ENCODE assay signal across 16 mouse cellular contexts in genomic region chr11:28669359-28669758, GRCm38 (mm10).
"Had no signal": no experiment of that assay in that cellular context is flagged by ENCODE, and none has a peak within 500 bp of the region (broad histone marks: within the 10 kb centered on the region; RNA-seq: fewer than 3 reads in every experiment).

No protein-coding gene starts in this region.

- H3K4me3 ChIP-seq: megakaryocyte, embryonic 14.5 days; midbrain, embryonic 13.5 days; midbrain, embryonic 15.5 days; neural tube, embryonic 12.5 days; stomach, embryonic 15.5 days had no signal

- H3K36me3 ChIP-seq: midbrain, embryonic 13.5 days; midbrain, embryonic 15.5 days; neural tube, embryonic 12.5 days; stomach, embryonic 15.5 days had no signal

- H3K27me3 ChIP-seq: megakaryocyte, embryonic 14.5 days; midbrain, embryonic 13.5 days; midbrain, embryonic 15.5 days; neural tube, embryonic 12.5 days; stomach, embryonic 15.5 days had no signal

- ATAC-seq: midbrain, embryonic 13.5 days; midbrain, embryonic 15.5 days had no signal

- H3K9ac ChIP-seq: lung, embryonic 14.5 days; midbrain, embryonic 13.5 days; midbrain, embryonic 15.5 days; neural tube, embryonic 12.5 days; stomach, embryonic 15.5 days had no signal

- H3K27ac ChIP-seq: macrophage; midbrain, embryonic 13.5 days; midbrain, embryonic 15.5 days; neural tube, embryonic 12.5 days; stomach, embryonic 15.5 days; stomach, postnatal 0 days had no signal

- H3K4me1 ChIP-seq: megakaryocyte, embryonic 14.5 days; midbrain, embryonic 13.5 days; midbrain, embryonic 15.5 days; neural tube, embryonic 12.5 days; stomach, embryonic 15.5 days had no signal

- H3K4me2 ChIP-seq: lung, embryonic 14.5 days; midbrain, embryonic 11.5 days; midbrain, embryonic 13.5 days; midbrain, embryonic 15.5 days; neural tube, embryonic 12.5 days; stomach, embryonic 15.5 days had no signal

- H3K9me3 ChIP-seq: megakaryocyte, embryonic 14.5 days; midbrain, embryonic 13.5 days; midbrain, embryonic 15.5 days; neural tube, embryonic 12.5 days; stomach, embryonic 15.5 days had no signal

- DNase-seq: lung, adult 18-20 months; lung, embryonic 14.5 days; lung, postnatal 10 days; lung, postnatal 36 days; right cerebral cortex, postnatal 14 days; thymus, adult 2 months; thymus, postnatal 25 days; thymus, postnatal 4 days had no signal
